Mouse (Mus musculus) cortical plate, adult 2 months (tissue): ENCODE results near the gene Tuba3a.

Experiments
- CTCF ChIP-seq: fragments of 200-500 bp; IDR thresholded peaks from 2 replicates; pipeline ENCODE4 v1.5.1; 2011; ENCODE audit warnings: mild to moderate bottlenecking, control low read depth, low read length; ENCODE audit not compliant: insufficient read depth; ENCODE audit errors: extremely low read depth
- POLR2A ChIP-seq: fragments of 200-500 bp; IDR thresholded peaks from 2 replicates; pipeline ENCODE4 v1.6.1; 2011; ENCODE audit warnings: mild to moderate bottlenecking, low read length, control low read depth; ENCODE audit not compliant: insufficient read depth; ENCODE audit errors: extremely low read depth

- TF ChIP-seq CTCF (no peak), POLR2A (no peak)
These were observed 55.3 kb downstream of the Tuba3a start for GRCm38 (mm10) chr6:125230571-125230970.
